Mouse (Mus musculus) liver, embryonic 14.5 days (tissue): ENCODE measurements around the gene Lta. TPM values are rescaled to one million over a fixed set of nuclear protein-coding genes. Genes with fewer than 3 reads are reported as not detected.

ENCODE experiments used
- ATAC-seq: fragments of 200-750 bp; cut with Nextera tagmentation; 2 replicates; pipeline ENCODE4 v1.8.0; 2017; ENCODE audit warnings: moderate number of reproducible peaks, mild to moderate bottlenecking, moderate library complexity; ENCODE audit not compliant: insufficient read depth
- DNase-seq, 3 experiments: peaks; one replicate each; pipeline ENCODE4 v3.0.0-alpha.2; 2012 to 2013; ENCODE audit warnings: low read depth in 3 of 3, low spot score in 3 of 3
- H3K27ac ChIP-seq: fragments of 300-500 bp; sonication (generic); 2 replicates; pipeline ENCODE4 v1.5.1; 2014; ENCODE audit warnings: moderate library complexity, mild to moderate bottlenecking, control low read depth, inconsistent platforms
- H3K27me3 ChIP-seq: fragments of 300-500 bp; sonication (generic); 2 replicates; pipeline ENCODE4 v1.6.1; 2014; ENCODE audit warnings: mild to moderate bottlenecking, low read length, moderate library complexity; ENCODE audit not compliant: control insufficient read depth, insufficient read depth
- H3K36me3 ChIP-seq: fragments of 300-500 bp; sonication (generic); replicated peaks from 2 replicates; pipeline ENCODE4 v1.6.1; 2014; ENCODE audit warnings: low read depth; ENCODE audit not compliant: control insufficient read depth, insufficient read depth
- H3K4me1 ChIP-seq, 2 experiments: fragments of 200-500 bp in 1 of 2; fragments of 300-500 bp in 1 of 2; sonication (generic) in 1 of 2; replicated peaks; 2 replicates each; pipeline ENCODE4 v1.6.1; 2012 to 2014; ENCODE audit warnings: antibody characterized with exemption in 1 of 2, inconsistent platforms in 1 of 2, low read length in 1 of 2; ENCODE audit not compliant: control insufficient read depth in 2 of 2, insufficient read depth in 2 of 2
- H3K4me2 ChIP-seq: fragments of 300-500 bp; sonication (generic); 2 replicates; pipeline ENCODE4 v1.6.1; 2014; ENCODE audit warnings: low read depth, mild to moderate bottlenecking, control low read depth, moderate library complexity
- H3K4me3 ChIP-seq, 2 experiments: fragments of 200-500 bp in 1 of 2; fragments of 300-500 bp in 1 of 2; sonication (generic) in 1 of 2; 2 replicates each; pipeline ENCODE4 v1.5.1; 2012 to 2014; ENCODE audit warnings: low read depth in 2 of 2, low read length in 2 of 2, mild to moderate bottlenecking in 2 of 2, control low read depth in 1 of 2, inconsistent platforms in 1 of 2, moderate library complexity in 1 of 2; ENCODE audit not compliant: insufficient read depth in 1 of 2
- H3K9ac ChIP-seq: fragments of 300-500 bp; sonication (generic); replicated peaks from 2 replicates; pipeline ENCODE4 v1.6.1; 2014; ENCODE audit warnings: mild to moderate bottlenecking, control low read depth, moderate library complexity
- H3K9me3 ChIP-seq: fragments of 300-500 bp; sonication (generic); 2 replicates; pipeline ENCODE4 v1.6.1; 2016; ENCODE audit warnings: low read length, mixed read lengths; ENCODE audit not compliant: control insufficient read depth
- CTCF ChIP-seq: IDR thresholded peaks from 2 replicates; pipeline ENCODE4 v1.5.1; 2016; ENCODE audit warnings: antibody characterized with exemption, low read depth, control low read depth
- EP300 ChIP-seq: IDR thresholded peaks from 2 replicates; pipeline ENCODE4 v1.6.1; 2016; ENCODE audit warnings: antibody characterized with exemption, low read depth
- WGBS: fragments of 180-500 bp; shearing (Covaris S2); extraction: QIAGEN DNeasy Blood & Tissue Kit; methylation state at CpG from one replicate; pipeline ENCODE4 v1.1.7; 2014; ENCODE audit not compliant: insufficient replicate concordance; 5-methylcytosine and 5-hydroxymethylcytosine counted together
- microRNA-seq: library from miRNA; unstranded; fragments of <30 nt; microRNA quantifications from one replicate; pipeline ENCODE4, GENCODE M21; 2016
- polyA plus RNA-seq, 2 experiments: library from polyadenylated mRNA; depleted of rRNA in 1 of 2; stranded (reverse) in 1 of 2; unstranded in 1 of 2; fragments of >200 nt; fragmentation: Nextera tagmentation in 1 of 2; extraction: Ambion mirVana in 1 of 2; gene quantifications; 2 replicates each; pipeline versions ENCODE4 v1.2.1 to v1.2.3; 2012 to 2014

Gene Lta
- polyA plus RNA-seq, 2 experiments = 0.07 TPM; not detected in 1

DNA sequence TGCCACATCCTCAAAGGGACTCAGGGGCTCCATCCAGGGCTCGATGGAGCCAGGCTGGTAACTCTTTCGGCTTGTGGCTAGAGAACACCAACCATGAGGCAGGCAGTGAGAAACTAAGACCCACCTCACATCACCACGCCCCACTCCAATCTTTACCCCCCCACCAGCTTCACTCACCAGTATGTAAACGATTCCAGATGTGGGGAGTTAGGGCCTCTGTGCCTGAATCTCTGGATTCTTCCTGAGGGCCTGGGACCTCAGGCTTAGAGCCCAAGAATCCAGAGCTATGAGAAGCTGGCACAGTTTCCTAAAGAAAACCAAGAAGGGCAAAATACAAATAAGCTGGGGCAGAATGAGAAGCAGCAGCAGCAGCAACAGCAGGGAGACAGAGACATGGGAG, 51.2 kb downstream of the Lta start:
- WGBS = 78% methylated on average over 4 of the region's 4 CpGs
- no peak for ATAC-seq

More for the DNA sequence above, 51.2 kb downstream of the Lta start:
- H3K4me1 ChIP-seq = no peaks in the 10 kb centered on the region
- TF ChIP-seq CTCF = no peak
- no peak for TF ChIP-seq EP300
- no peak overlapping the region for H3K27ac ChIP-seq
- H3K27me3 ChIP-seq = no peaks in the 10 kb centered on the region
- H3K4me2 ChIP-seq = no peak overlapping the region
- DNase-seq = no peak
- no peak overlapping the region for H3K4me3 ChIP-seq
- no peaks in the 10 kb centered on the region for H3K9me3 ChIP-seq
- H3K9ac ChIP-seq = no peak overlapping the region
- peaks cover 97% of the 10 kb centered on the region for H3K36me3 ChIP-seq

Small RNA genes lying within 50 kb of the gene (microRNA-seq; reads per million reads assigned to microRNA genes)
- gene Mir6973a (not detected), gene Mir6974 (not detected), gene Mir6975 (3.8 reads per million), gene Mir8094 (1.7 reads per million)

Other genes with a start within 250 kb of the Lta start
Only the 30 nearest of the 39 such genes appear.
- 2.3 and 2.7 TPM in 2 replicates for gene Sapcd1, start 177.3 kb downstream of the Lta start, polyA plus RNA-seq (2012; rRNA removed)
- 2.5 and 2.7 TPM in 2 replicates for gene Sapcd1, start 177.3 kb downstream of the Lta start, polyA plus RNA-seq (2014; fragmentation: Nextera tagmentation; extraction: Ambion mirVana)
- 3.3 and 4.3 TPM in 2 replicates for gene Msh5, start 158.6 kb downstream of the Lta start, polyA plus RNA-seq (2012; rRNA removed)
- 2.3 and 2.9 TPM in 2 replicates for gene Msh5, start 158.6 kb downstream of the Lta start, polyA plus RNA-seq (2014; fragmentation: Nextera tagmentation; extraction: Ambion mirVana)
- 76.4 and 78.0 TPM in 2 replicates for gene Clic1, start 155.4 kb downstream of the Lta start, polyA plus RNA-seq (2012; rRNA removed)
- 38.1 and 39.9 TPM in 2 replicates for gene Clic1, start 155.4 kb downstream of the Lta start, polyA plus RNA-seq (2014; fragmentation: Nextera tagmentation; extraction: Ambion mirVana)
- gene Ddah2, start 146.3 kb downstream of the Lta start, polyA plus RNA-seq (2012; rRNA removed) = 12.0 and 12.3 TPM in 2 replicates
- 16.1 and 17.3 TPM in 2 replicates for gene Ddah2, start 146.3 kb downstream of the Lta start, polyA plus RNA-seq (2014; fragmentation: Nextera tagmentation; extraction: Ambion mirVana)
- gene Ly6g6c, start 140.0 kb downstream of the Lta start, polyA plus RNA-seq (2012; rRNA removed) = 0.26 and 0.48 TPM in 2 replicates
- gene Ly6g6c, start 140.0 kb downstream of the Lta start, polyA plus RNA-seq (2014; fragmentation: Nextera tagmentation; extraction: Ambion mirVana) = 0.24 and 0.37 TPM in 2 replicates
- 2.3 and 2.6 TPM in 2 replicates for gene Mpig6b, start 139.2 kb downstream of the Lta start, polyA plus RNA-seq (2012; rRNA removed)
- 4.0 and 6.6 TPM in 2 replicates for gene Mpig6b, start 139.2 kb downstream of the Lta start, polyA plus RNA-seq (2014; fragmentation: Nextera tagmentation; extraction: Ambion mirVana)
- 0.08 and 0.32 TPM in 2 replicates for gene Ly6g6e, start 128.4 kb downstream of the Lta start, polyA plus RNA-seq (2012; rRNA removed)
- not detected in 2 replicates for gene Ly6g6e, start 128.4 kb downstream of the Lta start, polyA plus RNA-seq (2014; fragmentation: Nextera tagmentation; extraction: Ambion mirVana)
- 0.95 and 1.2 TPM in 2 replicates for gene Ly6g6d, start 127.3 kb downstream of the Lta start, polyA plus RNA-seq (2012; rRNA removed)
- 0.28 and 0.77 TPM in 2 replicates for gene Ly6g6d, start 127.3 kb downstream of the Lta start, polyA plus RNA-seq (2014; fragmentation: Nextera tagmentation; extraction: Ambion mirVana)
- 4.1 and 5.1 TPM in 2 replicates for gene Ly6g6f, start 119.7 kb downstream of the Lta start, polyA plus RNA-seq (2012; rRNA removed)
- gene Ly6g6f, start 119.7 kb downstream of the Lta start, polyA plus RNA-seq (2014; fragmentation: Nextera tagmentation; extraction: Ambion mirVana) = 5.0 and 6.3 TPM in 2 replicates
- gene Abhd16a, start 116.1 kb downstream of the Lta start, polyA plus RNA-seq (2012; rRNA removed) = 29.1 and 30.0 TPM in 2 replicates
- gene Abhd16a, start 116.1 kb downstream of the Lta start, polyA plus RNA-seq (2014; fragmentation: Nextera tagmentation; extraction: Ambion mirVana) = 42.3 and 44.3 TPM in 2 replicates
- gene Ly6g5c, start 97.1 kb downstream of the Lta start, polyA plus RNA-seq (2012; rRNA removed) = not detected in 2 replicates
- not detected in 2 replicates for gene Ly6g5c, start 97.1 kb downstream of the Lta start, polyA plus RNA-seq (2014; fragmentation: Nextera tagmentation; extraction: Ambion mirVana)
- gene Ly6g5b, start 89.9 kb downstream of the Lta start, polyA plus RNA-seq (2012; rRNA removed) = 0.57 and 0.70 TPM in 2 replicates
- 0.27 TPM in 1 of 2 replicates, not detected in the other for gene Ly6g5b, start 89.9 kb downstream of the Lta start, polyA plus RNA-seq (2014; fragmentation: Nextera tagmentation; extraction: Ambion mirVana)
- 8.9 and 10.0 TPM in 2 replicates for gene Gpank1, start 83.9 kb downstream of the Lta start, polyA plus RNA-seq (2012; rRNA removed)
- 12.2 and 12.7 TPM in 2 replicates for gene Gpank1, start 83.9 kb downstream of the Lta start, polyA plus RNA-seq (2014; fragmentation: Nextera tagmentation; extraction: Ambion mirVana)
- 79.2 and 106 TPM in 2 replicates for gene Csnk2b, start 83.3 kb downstream of the Lta start, polyA plus RNA-seq (2012; rRNA removed)
- gene Csnk2b, start 83.3 kb downstream of the Lta start, polyA plus RNA-seq (2014; fragmentation: Nextera tagmentation; extraction: Ambion mirVana) = 127 and 142 TPM in 2 replicates
- 0.75 and 1.5 TPM in 2 replicates for gene D17H6S53E, start 79.0 kb downstream of the Lta start, polyA plus RNA-seq (2012; rRNA removed)
- 1.3 and 1.5 TPM in 2 replicates for gene D17H6S53E, start 79.0 kb downstream of the Lta start, polyA plus RNA-seq (2014; fragmentation: Nextera tagmentation; extraction: Ambion mirVana)
- gene Apom, start 73.3 kb downstream of the Lta start, polyA plus RNA-seq (2012; rRNA removed) = 285 and 317 TPM in 2 replicates
- gene Apom, start 73.3 kb downstream of the Lta start, polyA plus RNA-seq (2014; fragmentation: Nextera tagmentation; extraction: Ambion mirVana) = 750 and 763 TPM in 2 replicates
- gene Bag6, start 70.2 kb downstream of the Lta start, polyA plus RNA-seq (2012; rRNA removed) = 45.7 and 48.1 TPM in 2 replicates
- 22.9 and 30.5 TPM in 2 replicates for gene Bag6, start 70.2 kb downstream of the Lta start, polyA plus RNA-seq (2014; fragmentation: Nextera tagmentation; extraction: Ambion mirVana)
- gene Prrc2a, start 40.5 kb downstream of the Lta start, polyA plus RNA-seq (2012; rRNA removed) = 61.4 and 67.5 TPM in 2 replicates
- 33.4 and 46.0 TPM in 2 replicates for gene Prrc2a, start 40.5 kb downstream of the Lta start, polyA plus RNA-seq (2014; fragmentation: Nextera tagmentation; extraction: Ambion mirVana)
- gene Aif1, start 29.3 kb downstream of the Lta start, polyA plus RNA-seq (2012; rRNA removed) = 3.1 and 8.1 TPM in 2 replicates
- 18.6 and 20.7 TPM in 2 replicates for gene Aif1, start 29.3 kb downstream of the Lta start, polyA plus RNA-seq (2014; fragmentation: Nextera tagmentation; extraction: Ambion mirVana)
- gene Lst1, start 16.9 kb downstream of the Lta start, polyA plus RNA-seq (2012; rRNA removed) = 25.6 and 37.4 TPM in 2 replicates
- gene Lst1, start 16.9 kb downstream of the Lta start, polyA plus RNA-seq (2014; fragmentation: Nextera tagmentation; extraction: Ambion mirVana) = 32.8 and 37.7 TPM in 2 replicates
- gene Ltb, start 10.9 kb downstream of the Lta start, polyA plus RNA-seq (2012; rRNA removed) = 0.47 and 0.70 TPM in 2 replicates
- 0.28 and 0.64 TPM in 2 replicates for gene Ltb, start 10.9 kb downstream of the Lta start, polyA plus RNA-seq (2014; fragmentation: Nextera tagmentation; extraction: Ambion mirVana)
- gene Tnf, start 3.3 kb downstream of the Lta start, polyA plus RNA-seq (2012; rRNA removed) = 0.42 and 0.73 TPM in 2 replicates
- 0.15 and 0.43 TPM in 2 replicates for gene Tnf, start 3.3 kb downstream of the Lta start, polyA plus RNA-seq (2014; fragmentation: Nextera tagmentation; extraction: Ambion mirVana)
- 0.19 and 0.21 TPM in 2 replicates for gene Gm16181, start 15.5 kb upstream of the Lta start, polyA plus RNA-seq (2012; rRNA removed)
- gene Gm16181, start 15.5 kb upstream of the Lta start, polyA plus RNA-seq (2014; fragmentation: Nextera tagmentation; extraction: Ambion mirVana) = not detected in 2 replicates
- gene Atp6v1g2, start 28.3 kb upstream of the Lta start, polyA plus RNA-seq (2012; rRNA removed) = 1.8 and 1.9 TPM in 2 replicates
- gene Atp6v1g2, start 28.3 kb upstream of the Lta start, polyA plus RNA-seq (2014; fragmentation: Nextera tagmentation; extraction: Ambion mirVana) = 0.76 and 0.97 TPM in 2 replicates
- 3.6 and 4.2 TPM in 2 replicates for gene Nfkbil1, start 30.4 kb upstream of the Lta start, polyA plus RNA-seq (2012; rRNA removed)
- gene Nfkbil1, start 30.4 kb upstream of the Lta start, polyA plus RNA-seq (2014; fragmentation: Nextera tagmentation; extraction: Ambion mirVana) = 1.1 and 1.3 TPM in 2 replicates
- gene Ddx39b, start 36.4 kb upstream of the Lta start, polyA plus RNA-seq (2012; rRNA removed) = 161 and 199 TPM in 2 replicates
- 127 and 143 TPM in 2 replicates for gene Ddx39b, start 36.4 kb upstream of the Lta start, polyA plus RNA-seq (2014; fragmentation: Nextera tagmentation; extraction: Ambion mirVana)
- gene H2-D1, start 57.4 kb upstream of the Lta start, polyA plus RNA-seq (2012; rRNA removed) = 29.2 and 37.1 TPM in 2 replicates
- gene H2-D1, start 57.4 kb upstream of the Lta start, polyA plus RNA-seq (2014; fragmentation: Nextera tagmentation; extraction: Ambion mirVana) = 55.6 and 57.2 TPM in 2 replicates
- 0.50 and 0.56 TPM in 2 replicates for gene H2-Q1, start 115.1 kb upstream of the Lta start, polyA plus RNA-seq (2012; rRNA removed)
- 0.58 and 1.2 TPM in 2 replicates for gene H2-Q1, start 115.1 kb upstream of the Lta start, polyA plus RNA-seq (2014; fragmentation: Nextera tagmentation; extraction: Ambion mirVana)
- 0.57 and 0.82 TPM in 2 replicates for gene H2-Q2, start 136.9 kb upstream of the Lta start, polyA plus RNA-seq (2012; rRNA removed)
- gene H2-Q2, start 136.9 kb upstream of the Lta start, polyA plus RNA-seq (2014; fragmentation: Nextera tagmentation; extraction: Ambion mirVana) = 1.8 and 1.9 TPM in 2 replicates
- gene H2-Q4, start 174.3 kb upstream of the Lta start, polyA plus RNA-seq (2012; rRNA removed) = 5.4 TPM in 2 replicates
- gene H2-Q4, start 174.3 kb upstream of the Lta start, polyA plus RNA-seq (2014; fragmentation: Nextera tagmentation; extraction: Ambion mirVana) = 1.2 and 1.3 TPM in 2 replicates